ENCODE assay signal across 10 mouse cellular contexts in genomic region chr16:75093163-75093562, GRCm38 (mm10).
DNase-seq lines count a peak whose midpoint lies in the region; ATAC-seq lines count a peak whose summit lies in the region.
"Had no signal": no experiment of that assay in that cellular context is flagged by ENCODE, and none has a peak within 500 bp of the region (broad histone marks: within the 10 kb centered on the region; RNA-seq: fewer than 3 reads in every experiment).

No protein-coding gene starts in this region.

- H3K4me1 ChIP-seq in hindbrain, embryonic 11.5 days (replicated peaks; ENCODE audit: control insufficient read depth, insufficient read depth, low read length), result no peaks in the 10 kb centered on the region
- peaks cover 12% of the 10 kb centered on the region; the same call in 1 of the 2 replicates for H3K4me1 ChIP-seq in hindbrain, embryonic 10.5 days (replicated peaks)
- H3K4me1 ChIP-seq in hindbrain, embryonic 14.5 days (replicated peaks; ENCODE audit: control insufficient read depth, insufficient read depth, low read length), result peaks cover 10% of the 10 kb centered on the region
- H3K4me1 ChIP-seq in midbrain, embryonic 16.5 days (ENCODE audit: control insufficient read depth, insufficient read depth, low read length), result peaks cover 13% of the 10 kb centered on the region

- no peak for DNase-seq in hindbrain, embryonic 11.5 days (ENCODE audit: low spot score)
- no peak for DNase-seq in hindbrain, embryonic 10.5 days (ENCODE audit: low spot score)
- DNase-seq in embryo, embryonic 11 days, result peak; percentile 18
- no peak for DNase-seq in hindbrain, embryonic 14.5 days (ENCODE audit: low spot score)
- no peak for DNase-seq in adrenal gland, postnatal 4 days (ENCODE audit: low spot score in 2 of 2)
- DNase-seq in gastrocnemius, postnatal 10 days, result no peak
- DNase-seq: kidney, postnatal 4 days had no signal

- no peaks in the 10 kb centered on the region for H3K27me3 ChIP-seq in hindbrain, embryonic 11.5 days (ENCODE audit: control insufficient read depth, insufficient read depth, low read length)
- peaks cover 3% of the 10 kb centered on the region; the same call in 1 of the 2 replicates for H3K27me3 ChIP-seq in hindbrain, embryonic 10.5 days (ENCODE audit: insufficient read depth, poor library complexity, severe bottlenecking)
- H3K27me3 ChIP-seq in hindbrain, embryonic 14.5 days (ENCODE audit: control insufficient read depth, insufficient read depth, low read length), result no peaks in the 10 kb centered on the region
- H3K27me3 ChIP-seq in midbrain, embryonic 16.5 days (ENCODE audit: control insufficient read depth, insufficient read depth, low read depth, low read length), result no peaks in the 10 kb centered on the region

- H3K4me2 ChIP-seq in hindbrain, embryonic 11.5 days (replicated peaks; ENCODE audit: low read depth, low read length), result no peak overlapping the region; the same call in 1 of the 2 replicates
- H3K4me2 ChIP-seq in hindbrain, embryonic 14.5 days (replicated peaks), result peak overlapping the region; percentile 59
- H3K4me2 ChIP-seq in midbrain, embryonic 16.5 days (ENCODE audit: low read length), result peak overlapping the region; percentile 74

- no peak overlapping the region for H3K9ac ChIP-seq in hindbrain, embryonic 11.5 days (ENCODE audit: low read depth, low read length)
- no peak overlapping the region; the same call in 1 of the 2 replicates for H3K9ac ChIP-seq in hindbrain, embryonic 14.5 days
- peak overlapping the region; percentile 30; the same call in 1 of the 2 replicates for H3K9ac ChIP-seq in midbrain, embryonic 16.5 days (ENCODE audit: low read depth, low read length)

- no peaks in the 10 kb centered on the region for H3K36me3 ChIP-seq in hindbrain, embryonic 11.5 days (ENCODE audit: control insufficient read depth, insufficient read depth, low read length)
- no peaks in the 10 kb centered on the region for H3K36me3 ChIP-seq in hindbrain, embryonic 10.5 days
- H3K36me3 ChIP-seq in hindbrain, embryonic 14.5 days (replicated peaks; ENCODE audit: control insufficient read depth, insufficient read depth), result no peaks in the 10 kb centered on the region
- H3K36me3 ChIP-seq in midbrain, embryonic 16.5 days (ENCODE audit: control insufficient read depth, insufficient read depth, low read length), result no peaks in the 10 kb centered on the region

- 40% methylated on average over 6 of the region's 6 CpGs for WGBS in hindbrain, embryonic 11.5 days
- WGBS in hindbrain, embryonic 10.5 days, result 42% methylated on average over 6 of the region's 6 CpGs
- 32% methylated on average over 6 of the region's 6 CpGs for WGBS in hindbrain, embryonic 14.5 days
- 22% methylated on average over 6 of the region's 6 CpGs for WGBS in midbrain, embryonic 16.5 days

- no peak overlapping the region for H3K4me3 ChIP-seq in hindbrain, embryonic 11.5 days (ENCODE audit: low read depth, low read length)
- H3K4me3 ChIP-seq in hindbrain, embryonic 10.5 days, result no peak overlapping the region
- peak overlapping the region; percentile 28 for H3K4me3 ChIP-seq in hindbrain, embryonic 14.5 days (replicated peaks; ENCODE audit: low read length)
- H3K4me3 ChIP-seq in midbrain, embryonic 16.5 days (ENCODE audit: low read depth, low read length), result peak overlapping the region; percentile 41
- H3K4me3 ChIP-seq: erythroblast, embryonic 14.5 days had no signal

- no peak overlapping the region for H3K27ac ChIP-seq in hindbrain, embryonic 11.5 days (ENCODE audit: low read depth, low read length)
- H3K27ac ChIP-seq in hindbrain, embryonic 10.5 days, result no peak overlapping the region
- no peak overlapping the region for H3K27ac ChIP-seq in hindbrain, embryonic 14.5 days
- no peak overlapping the region; the same call in 1 of the 2 replicates for H3K27ac ChIP-seq in midbrain, embryonic 16.5 days (ENCODE audit: low read length)

- H3K9me3 ChIP-seq in hindbrain, embryonic 11.5 days (ENCODE audit: control insufficient read depth, low read length), result no peaks in the 10 kb centered on the region
- H3K9me3 ChIP-seq in hindbrain, embryonic 10.5 days, result no peaks in the 10 kb centered on the region
- H3K9me3 ChIP-seq in hindbrain, embryonic 14.5 days (ENCODE audit: control insufficient read depth, low read length), result no peaks in the 10 kb centered on the region
- H3K9me3 ChIP-seq in midbrain, embryonic 16.5 days (replicated peaks; ENCODE audit: control insufficient read depth, low read length, poor library complexity, severe bottlenecking), result no peaks in the 10 kb centered on the region

- peak; percentile 32 for ATAC-seq in hindbrain, embryonic 11.5 days (ENCODE audit: low FRiP score)
- ATAC-seq in hindbrain, embryonic 14.5 days (ENCODE audit: low FRiP score), result no peak
- ATAC-seq in midbrain, embryonic 16.5 days, result peak; percentile 46
- no peak for ATAC-seq in granulocyte monocyte progenitor cell, adult 5-6 weeks (replicated peaks; ENCODE audit: poor library complexity, severe bottlenecking)

Comparison
In these comparisons a context has a peak if more than half of its experiments do, and no peak if none do; other contexts are left out.
1. ATAC-seq: peak in hindbrain, embryonic 11.5 days (single experiment) and midbrain, embryonic 16.5 days (single experiment); none in hindbrain, embryonic 14.5 days (single experiment) and granulocyte monocyte progenitor cell, adult 5-6 weeks (single experiment).
2. H3K4me3 ChIP-seq: peak in hindbrain, embryonic 14.5 days (single experiment) and midbrain, embryonic 16.5 days (single experiment); none in hindbrain, embryonic 11.5 days (single experiment) and hindbrain, embryonic 10.5 days (single experiment).